Mouse (Mus musculus) adrenal gland, postnatal 10 days (tissue): ENCODE measurements around the gene Cntn5. TPM values are rescaled to one million over a fixed set of nuclear protein-coding genes. Genes with fewer than 3 reads are reported as not detected.

ENCODE experiments used
- DNase-seq: peaks from one replicate; pipeline ENCODE4 v3.0.0; 2021; ENCODE audit warnings: mixed read lengths
- total RNA-seq, 2 experiments: library from RNA; stranded (reverse); gene quantifications; 2 replicates each; pipeline ENCODE4 v1.2.3; 2021

Gene Cntn5
- total RNA-seq, 2 experiments from 2014 or later, result 0.63 to 1.2 TPM

DNA sequence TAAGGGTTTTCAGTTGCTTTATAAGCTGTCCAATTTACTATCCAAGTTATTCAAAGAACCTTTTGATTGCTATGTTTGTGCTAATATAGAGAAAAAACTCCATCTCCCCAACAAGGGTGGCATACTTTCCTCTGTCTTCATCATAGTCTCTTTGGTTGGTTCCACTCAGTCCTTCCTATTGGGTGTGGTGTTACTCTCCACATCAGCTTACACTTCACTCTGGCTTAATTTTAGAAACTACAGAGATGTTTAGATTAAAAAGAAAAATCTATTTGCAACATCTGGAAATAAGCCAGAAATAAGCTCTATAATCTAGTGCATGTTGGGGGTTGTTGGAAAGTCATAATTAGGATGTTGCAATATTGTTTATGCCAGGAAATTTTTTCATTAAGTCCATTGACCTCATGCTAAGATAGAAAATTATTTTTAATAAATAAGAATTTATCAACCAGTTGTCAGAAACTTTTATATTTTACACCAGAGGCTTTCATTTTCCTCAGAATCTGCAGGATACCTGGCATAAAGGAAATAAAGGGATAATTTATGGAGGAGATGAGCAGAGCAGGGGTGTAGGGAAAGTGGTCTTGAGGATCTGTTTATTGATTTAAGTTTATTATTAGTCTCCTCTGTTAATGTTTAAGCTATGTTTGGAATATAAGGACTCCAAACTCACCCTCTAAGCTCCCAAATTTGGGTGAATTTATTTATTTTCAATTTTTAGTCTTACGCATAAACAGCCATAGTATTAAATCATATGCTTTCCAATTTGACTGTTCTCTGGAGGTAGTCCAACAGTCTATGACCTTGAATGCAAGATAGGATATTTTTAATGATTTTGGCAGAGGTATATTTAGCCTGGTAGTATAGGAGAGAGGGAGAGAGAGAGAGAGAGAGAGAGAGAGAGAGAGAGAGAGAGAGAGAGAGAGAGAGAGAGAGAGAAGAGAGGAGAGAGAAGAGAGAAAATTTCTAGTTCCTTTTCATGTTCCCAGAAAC is 966.8 kb downstream of the Cntn5 start:
- DNase-seq, result no peak

DNA sequence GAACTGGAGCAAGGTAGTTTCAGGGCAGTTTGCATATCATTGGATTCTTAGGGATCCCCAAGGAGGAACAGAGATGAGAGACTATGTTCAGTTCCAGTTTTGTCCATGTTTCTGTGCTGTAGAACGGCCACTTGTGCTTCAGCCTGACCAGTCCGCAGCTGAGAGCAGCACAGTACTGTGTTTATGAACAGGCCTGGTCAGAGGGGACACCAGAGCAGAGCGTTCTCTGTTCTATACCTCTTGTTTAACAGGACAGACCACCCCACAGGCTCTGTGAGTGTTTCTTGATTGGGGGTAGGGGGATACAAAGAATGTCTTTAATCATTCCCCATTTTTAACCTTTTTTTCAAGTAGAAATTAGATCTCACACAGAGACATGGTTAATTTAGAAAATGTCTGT is 984.0 kb downstream of the Cntn5 start:
- DNase-seq, result no peak

DNA sequence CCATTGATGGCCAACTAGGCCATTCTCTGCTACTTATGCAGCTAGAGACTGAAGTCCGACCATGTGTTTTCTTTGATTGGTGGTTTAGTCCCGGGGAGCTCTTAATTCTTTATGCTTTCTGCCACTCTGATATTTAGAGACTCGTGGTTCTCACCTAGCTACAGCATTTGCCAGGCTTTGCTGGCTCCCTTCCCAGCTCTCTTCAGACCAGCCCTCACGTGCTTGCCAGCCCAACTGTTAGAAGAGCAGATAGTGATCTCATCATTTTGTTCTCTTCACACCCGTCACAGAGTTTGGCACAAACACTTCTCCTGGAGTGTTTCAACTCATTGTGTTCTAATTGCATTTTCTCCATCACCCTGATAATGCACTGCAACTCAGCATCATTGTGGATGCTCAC is 1005.5 kb downstream of the Cntn5 start:
- DNase-seq, result no peak

DNA sequence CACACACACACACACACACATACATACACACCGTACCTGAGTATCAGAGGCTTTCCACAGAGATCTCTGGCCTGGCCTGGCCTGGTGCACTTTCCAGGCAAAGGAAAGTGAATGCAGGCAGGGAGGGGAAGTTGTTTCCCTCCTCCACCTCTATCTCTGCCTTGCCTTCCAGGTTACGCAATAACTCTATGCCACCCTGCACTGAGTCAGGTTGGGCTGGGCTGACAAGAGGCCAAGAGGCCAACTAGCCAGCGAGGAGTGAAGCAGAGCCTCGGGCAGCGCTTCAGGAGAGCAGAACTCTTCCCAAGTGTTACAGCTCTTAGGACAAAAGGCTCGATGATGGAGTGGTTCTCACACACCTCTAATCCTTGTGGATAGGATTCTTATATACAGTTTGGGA is 1018.4 kb downstream of the Cntn5 start:
- DNase-seq, result peak; percentile 25

DNA sequence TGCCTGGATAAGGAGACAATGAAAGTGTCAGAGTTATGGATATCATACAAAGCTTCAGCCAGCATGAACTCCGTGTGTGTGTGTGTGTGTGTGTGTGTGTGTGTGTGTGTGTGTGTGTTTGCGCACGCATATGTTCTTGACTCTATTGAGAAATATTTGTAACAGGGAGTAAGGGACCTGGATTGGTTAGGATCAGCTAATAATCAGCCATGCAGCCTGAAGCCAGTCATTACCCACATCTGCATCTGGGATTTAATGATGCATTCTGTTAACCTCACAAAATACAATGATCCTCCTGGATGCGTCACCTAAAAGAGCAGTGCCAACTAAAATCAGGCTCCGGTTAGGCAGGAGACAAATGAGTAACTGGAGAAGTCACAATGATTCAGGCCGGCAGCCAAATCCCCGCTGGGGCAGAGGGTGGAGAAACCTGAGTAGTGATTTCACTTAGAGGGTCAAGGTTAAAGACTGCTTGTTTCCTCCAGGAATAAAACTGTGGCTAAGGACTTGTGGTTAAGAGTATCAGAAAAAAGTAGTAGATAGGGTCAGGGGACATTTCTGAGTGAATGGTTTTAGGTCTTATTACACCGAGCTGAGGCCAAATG is 1021.7 kb downstream of the Cntn5 start:
- DNase-seq, result peak; percentile 74

DNA sequence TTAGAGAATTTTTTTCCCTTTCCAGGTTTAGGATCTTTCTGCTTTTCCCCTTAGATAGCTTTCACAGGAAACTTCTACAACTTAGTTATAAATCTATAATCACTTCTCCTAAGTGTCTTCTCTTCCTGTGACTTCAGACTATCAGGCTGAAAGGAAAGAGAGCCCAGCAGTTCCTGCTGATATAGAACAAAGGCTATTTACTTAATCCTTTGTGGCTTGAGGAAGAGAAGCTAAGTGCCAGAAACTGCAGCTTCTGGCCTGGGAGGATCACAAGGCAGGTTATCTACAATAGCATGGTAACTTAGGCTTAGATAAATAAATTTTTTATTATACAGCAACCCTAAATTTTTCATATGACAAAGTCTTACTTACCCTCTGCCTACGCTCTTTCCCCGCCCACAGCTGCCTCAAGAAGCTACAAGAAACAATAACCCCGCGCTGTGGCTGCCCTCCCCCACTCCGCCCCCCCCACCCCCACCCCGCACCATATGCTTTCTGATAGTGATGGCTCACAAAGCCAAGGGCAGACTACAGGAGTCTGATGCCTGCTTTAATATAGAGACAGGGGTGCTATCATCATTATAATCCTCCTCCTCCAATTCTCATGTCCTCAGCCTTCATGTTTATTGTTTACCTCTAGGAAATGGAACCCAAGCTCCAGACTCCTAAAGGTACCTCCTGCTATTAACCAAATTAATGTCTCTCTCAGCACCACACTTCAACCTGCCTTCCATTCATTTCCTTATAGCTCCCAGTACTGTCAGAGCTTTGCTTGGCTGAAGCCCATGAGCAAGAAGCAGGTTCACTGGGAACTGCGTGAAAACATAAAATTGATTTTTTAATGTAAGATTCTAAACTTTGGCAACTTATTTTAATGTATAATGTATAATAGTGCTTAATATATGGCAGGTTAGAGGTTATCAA is 1032.2 kb downstream of the Cntn5 start:
- no peak for DNase-seq

DNA sequence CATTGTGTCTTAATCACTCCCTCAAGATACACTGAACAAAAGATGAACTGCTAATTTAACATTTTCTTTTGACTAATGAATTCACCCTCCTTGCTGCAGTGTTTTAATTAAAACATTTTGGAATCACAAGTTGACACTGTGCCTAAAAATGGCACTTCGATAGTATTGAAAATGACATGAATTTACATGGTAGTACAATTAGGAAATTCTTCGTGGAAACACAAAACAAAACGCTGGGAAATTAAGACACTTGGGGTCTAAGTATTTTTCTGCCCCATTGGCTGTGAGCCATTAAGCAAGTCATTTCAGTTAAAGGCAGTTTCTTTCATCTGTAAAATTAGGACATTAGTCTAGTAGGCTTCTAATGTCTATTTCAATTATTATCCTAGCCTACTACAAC is 1043.9 kb downstream of the Cntn5 start:
- no peak for DNase-seq

DNA sequence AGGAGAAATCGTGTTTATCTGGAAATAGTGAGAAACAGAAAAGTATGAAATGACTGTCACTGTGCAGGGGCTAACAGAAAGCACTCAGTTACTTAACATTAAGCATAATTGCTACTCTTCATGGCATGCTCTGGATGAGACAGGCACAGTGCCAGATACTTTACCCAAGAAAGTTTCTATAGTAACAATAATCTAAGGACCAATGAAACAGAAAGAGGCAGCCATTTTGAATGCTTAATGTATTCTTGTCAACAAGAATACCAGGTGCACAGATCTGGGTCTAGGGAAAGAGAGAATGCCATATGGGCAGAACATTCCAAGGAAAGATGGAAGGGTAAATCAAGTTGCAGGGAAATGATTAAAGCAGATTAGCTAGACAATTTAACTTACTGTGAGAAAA is 1045.3 kb downstream of the Cntn5 start:
- no peak for DNase-seq

DNA sequence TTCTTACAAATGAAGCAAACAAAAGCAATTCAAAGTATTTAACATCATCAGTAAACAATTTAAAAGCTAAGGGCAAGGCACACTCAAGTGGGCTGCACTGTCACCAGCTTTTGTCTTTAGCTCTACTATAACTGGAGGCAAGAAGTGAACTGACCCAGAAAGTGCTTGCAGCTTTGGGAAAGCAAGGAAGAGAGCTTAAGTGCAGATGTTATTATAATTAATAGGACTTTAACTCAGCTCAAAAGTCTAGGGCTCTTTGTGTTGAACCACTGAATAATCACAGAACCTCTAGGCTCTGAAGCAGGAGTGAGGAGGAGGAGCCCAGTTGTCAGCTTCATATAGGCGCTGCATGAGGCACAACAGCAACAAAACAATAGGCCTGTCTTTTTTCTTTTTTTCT is 1049.8 kb downstream of the Cntn5 start:
- DNase-seq, result no peak

DNA sequence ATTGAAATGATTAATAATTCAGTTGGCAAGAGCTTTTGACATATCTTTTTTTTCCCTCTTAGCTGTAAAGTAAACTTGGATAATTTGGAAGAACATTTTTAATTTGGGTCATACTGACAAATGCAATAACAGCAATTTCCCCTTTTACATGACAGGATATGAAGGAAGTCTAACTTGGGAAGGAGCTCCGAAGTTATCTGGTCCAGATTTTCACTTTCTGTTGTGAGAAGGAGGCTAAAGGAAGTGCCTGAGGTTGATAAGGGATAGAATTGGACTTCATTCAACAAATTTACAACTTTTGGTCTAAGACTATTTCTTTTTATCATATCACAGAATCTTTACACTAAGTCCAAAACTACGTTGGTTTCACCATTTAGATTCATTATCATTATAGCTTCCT is 1074.3 kb downstream of the Cntn5 start:
- no peak for DNase-seq

DNA sequence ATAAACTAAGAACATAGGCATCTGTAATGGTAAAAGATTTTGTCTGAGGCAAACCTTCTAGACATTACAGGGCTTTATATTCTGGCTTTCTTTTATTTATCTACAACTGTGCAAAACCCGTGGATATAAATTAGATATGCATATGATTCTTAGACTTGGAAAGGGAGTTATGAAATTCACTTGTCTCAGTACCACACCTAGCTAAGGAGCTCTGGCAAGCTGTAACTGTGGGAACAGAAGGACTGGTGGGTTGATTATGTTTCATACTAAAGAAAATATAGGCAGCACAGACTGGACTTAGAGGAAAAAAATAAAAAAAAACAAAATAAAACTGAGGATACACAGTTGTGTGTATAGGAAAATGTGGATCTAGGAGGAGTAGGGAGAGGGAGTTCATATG is 1084.6 kb downstream of the Cntn5 start:
- no peak for DNase-seq

DNA sequence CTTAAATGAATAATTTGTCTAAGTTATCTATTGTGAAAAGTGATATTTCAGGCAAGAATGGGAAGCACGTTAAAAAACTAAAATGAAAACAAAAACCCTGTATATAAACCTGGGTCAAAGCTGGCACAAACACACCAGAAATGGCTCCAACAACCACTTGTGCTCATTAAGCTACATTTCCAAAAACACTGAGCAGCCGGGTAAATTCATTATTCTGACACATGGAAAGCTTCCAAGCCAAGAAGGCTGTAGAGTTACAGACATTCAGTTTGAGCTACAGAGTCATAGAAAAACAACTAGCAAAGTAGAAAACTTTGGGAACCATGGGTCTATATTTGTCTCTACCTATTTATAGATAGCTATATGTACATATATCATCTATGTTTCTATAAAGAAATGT is 1087.1 kb downstream of the Cntn5 start:
- no peak for DNase-seq

DNA sequence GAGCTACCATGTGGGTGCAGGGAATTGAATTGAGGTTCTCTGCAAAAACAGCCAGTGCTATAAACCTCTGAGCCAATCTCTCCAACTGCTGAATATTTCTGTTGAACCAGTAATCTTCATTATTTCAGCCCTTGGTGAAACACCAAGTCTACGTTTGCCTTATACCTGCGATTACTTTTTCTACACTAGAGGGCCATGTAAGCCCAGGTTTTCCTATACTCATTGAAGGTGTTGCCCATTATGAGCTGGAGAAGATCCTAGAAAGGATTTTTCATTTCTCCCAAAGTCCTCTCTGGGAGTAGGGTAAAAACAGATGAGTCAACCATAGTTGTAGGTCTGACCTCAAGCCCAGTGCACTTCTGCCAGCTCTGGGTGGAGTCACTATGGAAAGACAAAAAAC is 1105.0 kb downstream of the Cntn5 start:
- DNase-seq, result peak; percentile 3

DNA sequence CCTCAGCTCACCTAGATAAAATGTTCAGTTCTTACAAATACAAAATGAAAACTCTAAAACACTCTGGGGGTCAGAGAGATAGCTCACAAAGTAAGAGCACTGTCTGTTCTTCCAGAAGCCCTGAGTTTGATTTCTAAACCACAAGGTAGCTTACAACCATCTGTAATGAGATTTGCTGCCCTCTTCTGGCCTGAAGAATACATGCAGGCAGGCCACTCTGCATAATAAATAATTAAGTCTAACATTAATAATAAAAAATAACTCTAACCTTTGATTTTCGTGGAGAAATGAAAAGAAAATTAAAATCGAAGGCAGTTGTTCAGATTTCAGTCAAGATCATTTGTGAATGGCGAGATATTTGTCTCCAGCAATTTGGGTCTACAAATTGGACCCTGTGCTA is 1120.9 kb downstream of the Cntn5 start:
- no peak for DNase-seq

DNA sequence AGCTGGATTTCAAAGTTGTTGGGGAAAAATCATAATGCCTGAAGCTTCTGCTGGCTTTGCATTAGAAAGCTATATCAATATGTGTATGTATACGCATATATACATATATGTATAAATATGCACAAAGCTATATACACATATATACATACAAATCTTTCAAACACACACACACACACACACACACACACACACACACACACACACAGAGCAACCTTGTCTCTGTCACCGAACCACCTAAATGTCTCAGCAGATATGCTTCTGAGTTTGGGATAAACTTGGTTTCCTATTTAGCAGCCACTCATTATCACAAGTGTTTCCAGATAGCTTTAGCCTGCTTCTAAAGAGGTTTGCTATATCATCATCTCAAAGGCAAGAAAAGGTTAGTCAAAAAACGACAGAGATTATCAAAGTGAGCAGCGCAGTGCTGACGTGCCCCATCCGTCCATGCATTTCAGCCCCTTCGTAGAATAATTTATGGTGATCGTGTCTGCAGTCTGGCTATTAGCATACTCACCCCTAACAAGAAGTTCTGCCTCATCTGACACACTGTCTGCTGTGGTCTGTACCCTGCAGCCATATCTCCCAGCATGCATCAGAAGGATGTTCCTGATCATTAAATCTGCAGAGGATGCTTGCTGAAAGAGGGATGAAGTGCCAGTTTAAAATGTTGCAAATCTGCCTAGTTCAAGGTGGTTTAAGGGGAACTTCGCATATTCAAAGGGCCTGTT is 1123.3 kb downstream of the Cntn5 start:
- DNase-seq, result no peak

DNA sequence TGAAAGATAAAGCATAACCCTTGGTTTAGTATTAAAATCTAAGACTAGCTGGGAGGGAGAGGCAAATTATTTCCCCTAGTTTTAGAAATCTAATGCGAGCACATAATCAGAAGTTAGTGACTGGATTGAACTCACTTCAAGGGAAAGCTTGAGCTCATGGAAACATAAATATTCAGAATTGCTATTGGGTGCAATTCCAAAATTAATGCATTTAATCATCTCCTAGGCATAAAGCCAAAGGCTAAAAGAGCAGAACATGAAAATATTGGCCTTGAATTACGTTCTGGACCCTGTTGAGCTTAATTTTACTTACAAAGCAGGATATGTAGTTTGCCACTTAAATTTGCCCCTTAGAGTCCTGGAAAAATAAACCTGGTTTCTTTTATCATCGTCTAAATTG is 1124.9 kb downstream of the Cntn5 start:
- no peak for DNase-seq

DNA sequence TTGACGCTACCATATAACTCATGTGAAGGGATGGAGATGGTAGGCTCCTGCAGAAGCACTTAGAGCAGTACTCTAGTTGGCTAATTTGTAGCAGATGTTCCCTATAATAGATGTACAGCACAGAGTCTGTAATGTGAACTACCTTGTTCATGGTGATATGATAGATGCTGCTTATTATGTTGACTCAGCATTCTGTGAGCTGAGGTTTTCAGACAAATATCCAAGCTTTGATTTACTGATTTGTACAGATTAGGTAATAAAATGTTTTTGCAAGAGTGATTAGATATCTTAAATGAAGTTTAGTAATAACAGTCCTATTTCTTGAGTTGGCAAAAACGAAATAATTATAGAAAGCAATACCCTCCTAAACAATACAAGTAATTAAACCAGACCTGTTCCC is 1133.8 kb downstream of the Cntn5 start:
- no peak for DNase-seq

DNA sequence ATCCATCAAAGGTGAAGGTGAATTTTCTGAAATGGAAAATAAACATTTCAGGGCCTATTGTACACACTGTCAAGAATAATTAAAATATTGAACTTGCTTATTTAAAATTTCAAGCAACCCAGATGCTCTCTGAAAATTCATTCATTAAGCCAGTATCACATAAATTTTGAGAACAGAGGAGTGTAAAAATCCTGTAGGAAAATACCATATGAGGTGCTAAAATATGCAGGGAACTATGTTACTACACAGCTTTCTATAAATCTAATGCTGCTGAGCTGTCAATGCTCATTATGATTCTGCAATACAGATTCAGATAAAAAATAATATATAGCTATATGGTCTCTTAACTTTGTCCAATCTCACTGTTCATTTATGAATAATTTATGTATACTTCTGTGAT is 1134.9 kb downstream of the Cntn5 start:
- no peak for DNase-seq

DNA sequence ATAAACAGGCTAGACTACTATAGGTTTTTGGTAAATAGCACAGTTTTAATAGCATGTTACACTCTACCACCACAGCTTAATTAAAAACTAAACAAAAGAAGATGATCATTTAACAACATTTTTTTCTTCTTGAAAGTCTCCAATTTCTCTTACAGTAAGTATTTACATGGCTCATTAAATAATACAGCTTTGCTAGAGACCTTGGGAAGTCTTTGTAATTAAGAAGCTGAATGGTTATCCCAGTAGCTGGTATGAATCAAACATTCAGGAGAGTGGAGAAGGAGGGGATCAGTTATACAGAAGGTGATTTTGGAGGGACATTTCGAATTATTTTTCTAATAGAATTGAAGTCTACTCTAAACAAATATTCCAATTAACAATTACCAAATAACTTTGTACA is 1186.4 kb downstream of the Cntn5 start:
- DNase-seq, result no peak

DNA sequence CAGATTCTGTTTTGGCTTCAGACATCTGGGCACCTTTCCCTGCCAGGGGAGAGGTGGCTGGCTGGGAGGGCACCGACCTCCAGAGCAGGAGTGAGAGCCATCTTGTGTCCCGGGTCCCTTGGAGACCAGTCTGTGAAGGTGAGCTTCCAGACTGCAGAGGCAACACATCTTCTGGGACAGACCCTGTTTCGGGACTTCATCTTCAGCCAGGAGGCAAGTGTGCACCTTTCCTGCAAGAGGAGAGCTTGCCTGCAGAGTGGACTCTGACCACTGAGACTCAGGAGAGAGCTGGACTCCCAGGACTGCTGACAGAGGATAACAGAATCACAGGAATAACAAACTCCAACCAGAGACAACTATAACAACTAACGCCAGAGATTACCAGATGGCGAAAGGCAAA is 1195.9 kb downstream of the Cntn5 start:
- DNase-seq, result no peak

DNA sequence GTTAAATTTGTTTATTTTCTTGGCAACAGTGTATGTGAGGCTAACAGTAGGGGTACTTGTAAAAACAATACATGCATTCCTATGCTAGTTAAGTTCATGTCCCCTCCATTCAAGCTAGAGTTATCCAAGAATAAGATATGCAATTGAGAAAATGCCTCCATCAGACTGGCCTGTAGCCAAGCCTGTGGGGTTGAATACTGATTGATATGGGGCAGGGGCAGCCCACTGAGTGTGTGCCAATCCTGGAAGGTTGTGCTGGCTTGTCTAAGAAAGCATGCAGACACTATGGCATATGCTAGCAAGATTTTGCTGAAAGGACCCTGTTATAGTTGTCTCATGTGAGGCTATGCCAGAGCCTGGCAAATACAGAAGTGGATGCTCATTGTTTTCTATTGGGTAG is 1196.8 kb downstream of the Cntn5 start:
- no peak for DNase-seq

DNA sequence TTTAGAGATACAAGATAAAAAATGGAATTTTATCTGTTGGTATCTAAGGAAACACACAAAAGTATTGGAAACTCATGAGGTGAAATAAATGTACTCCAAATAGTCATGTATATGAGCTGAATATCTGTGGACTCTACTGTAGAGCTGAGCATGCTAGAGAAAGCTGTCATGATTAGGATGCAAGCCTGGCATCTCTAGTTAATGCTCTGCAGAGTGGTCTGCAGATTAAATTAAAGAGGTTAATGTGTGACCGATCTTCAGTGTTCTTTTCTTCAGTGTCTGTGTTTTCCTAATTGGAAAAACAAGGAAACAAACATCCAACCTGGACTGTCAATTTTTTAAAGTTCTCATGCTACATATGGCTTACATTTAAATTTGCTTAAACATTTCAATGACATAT is 1199.4 kb downstream of the Cntn5 start:
- DNase-seq, result no peak
